Mouse (Mus musculus) heart, adult 2 months (tissue): ENCODE results near the gene Srcin1. TPM values are rescaled to one million over a fixed set of nuclear protein-coding genes. Genes with fewer than 3 reads are reported as not detected.

Source experiments
- DNase-seq, 2 experiments: peaks; one replicate each; pipeline ENCODE4 v3.0.0; 2021
- H3K27ac ChIP-seq: fragments of 200-600 bp; 2 replicates; pipeline ENCODE4 v1.8.1; 2022
- H3K27me3 ChIP-seq: fragments of 200-500 bp; 2 replicates; pipeline ENCODE4 v1.6.1; 2012; ENCODE audit warnings: mild to moderate bottlenecking, low read length, inconsistent platforms, mixed read lengths; ENCODE audit not compliant: control insufficient read depth, insufficient read depth
- H3K36me3 ChIP-seq: fragments of 200-500 bp; 2 replicates; pipeline ENCODE4 v1.6.1; 2012; ENCODE audit warnings: low read length, inconsistent platforms; ENCODE audit not compliant: control insufficient read depth, insufficient read depth
- H3K4me1 ChIP-seq: fragments of 200-500 bp; 2 replicates; pipeline ENCODE4 v1.6.1; 2011; ENCODE audit warnings: low read length; ENCODE audit not compliant: control insufficient read depth, insufficient read depth
- H3K4me3 ChIP-seq: fragments of 200-600 bp; 2 replicates; pipeline ENCODE4 v1.8.1; 2022
- H3K79me2 ChIP-seq: fragments of 200-500 bp; replicated peaks from 2 replicates; pipeline ENCODE4 v1.6.1; 2012; ENCODE audit warnings: mild to moderate bottlenecking, inconsistent platforms, low read length, moderate library complexity, mixed read lengths; ENCODE audit not compliant: control insufficient read depth, insufficient read depth
- H3K9ac ChIP-seq: fragments of 200-500 bp; 2 replicates; pipeline ENCODE4 v1.6.1; 2012; ENCODE audit warnings: low read depth, mild to moderate bottlenecking, control low read depth, inconsistent platforms, low read length, mixed read lengths
- CTCF ChIP-seq: fragments of 200-600 bp; IDR thresholded peaks from 2 replicates; pipeline ENCODE4 v1.8.1; 2022; ENCODE audit warnings: antibody characterized with exemption, mild to moderate bottlenecking, moderate library complexity
- EP300 ChIP-seq: fragments of 200-500 bp; IDR thresholded peaks from 2 replicates; pipeline ENCODE4 v1.6.1; 2011; ENCODE audit warnings: low read depth, low read length, control low read depth; ENCODE audit not compliant: insufficient read depth
- POLR2A ChIP-seq: fragments of 200-500 bp; IDR thresholded peaks from 2 replicates; pipeline ENCODE4 v1.6.1; 2011; ENCODE audit warnings: mild to moderate bottlenecking, low read depth, low read length, control low read depth; ENCODE audit not compliant: insufficient read depth
- WGBS: fragments of 180-500 bp; shearing (Covaris S2); methylation state at CpG from one replicate; pipeline ENCODE4 v1.1.7; 2018; 5-methylcytosine and 5-hydroxymethylcytosine counted together
- intact Hi-C: fragments of 180-260 bp; cut with DNase I; formaldehyde crosslinking; loops from one replicate; pipeline ENCODE4 v1.15.1; 2025
- polyA plus RNA-seq: library from polyadenylated mRNA; depleted of rRNA; stranded (reverse); fragments of >200 nt; gene quantifications from 2 replicates; pipeline ENCODE4 v1.2.3, GENCODE M21; 2012
- total RNA-seq, 2 experiments: library from RNA; stranded (reverse); gene quantifications; 2 replicates each; pipeline ENCODE4 v1.2.3; 2021

The Srcin1 gene
- total and polyA plus RNA-seq, 3 experiments = 0.13 to 0.36 (median 0.31) TPM

DNA sequence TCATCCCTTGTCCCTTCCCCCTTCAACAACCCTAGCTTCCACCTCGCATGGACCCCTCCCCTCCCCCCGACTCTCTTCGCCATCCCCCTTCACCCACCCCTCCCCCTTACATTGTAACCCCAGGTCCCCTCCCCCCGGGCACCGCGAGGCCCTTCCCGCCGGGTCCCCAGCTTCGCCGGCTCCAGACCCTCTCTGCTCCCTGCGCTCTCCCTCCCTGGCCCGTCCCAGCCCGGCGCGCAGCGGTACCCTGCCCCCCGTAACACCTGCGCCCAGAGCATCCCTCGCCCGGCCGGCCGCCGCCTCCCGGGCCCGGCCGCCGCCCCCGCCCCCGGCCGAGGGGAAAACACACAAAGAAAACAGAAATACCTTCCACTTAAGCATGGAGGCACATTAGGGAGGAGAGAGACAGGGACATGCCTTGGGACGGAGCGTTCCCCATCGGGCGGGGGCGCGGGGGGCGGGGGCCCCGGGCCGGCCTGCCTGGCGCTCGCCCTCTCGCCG, 1.4 kb downstream of the Srcin1 start:
- Histone ChIP-seq H3K4me3 (no peak overlapping the region), H3K4me1 (no peaks in the 10 kb centered on the region; the same call in 1 of the 2 replicates), H3K9ac (no peak overlapping the region; the same call in 1 of the 2 replicates), H3K27ac (no peak overlapping the region), H3K36me3 (no peaks in the 10 kb centered on the region), H3K79me2 (no peaks in the 10 kb centered on the region), H3K27me3 (peaks cover 11% of the 10 kb centered on the region)
- TF ChIP-seq POLR2A (no peak), EP300 (no peak), CTCF (no peak)
- no peak for DNase-seq
- intact Hi-C loops = loop anchor here (5.0 kb wide), 2 partner anchors 42 to 48 kb away; no protein-coding TSS in a partner anchor
- WGBS = 3% methylated on average over 32 of the region's 43 CpGs

DNA sequence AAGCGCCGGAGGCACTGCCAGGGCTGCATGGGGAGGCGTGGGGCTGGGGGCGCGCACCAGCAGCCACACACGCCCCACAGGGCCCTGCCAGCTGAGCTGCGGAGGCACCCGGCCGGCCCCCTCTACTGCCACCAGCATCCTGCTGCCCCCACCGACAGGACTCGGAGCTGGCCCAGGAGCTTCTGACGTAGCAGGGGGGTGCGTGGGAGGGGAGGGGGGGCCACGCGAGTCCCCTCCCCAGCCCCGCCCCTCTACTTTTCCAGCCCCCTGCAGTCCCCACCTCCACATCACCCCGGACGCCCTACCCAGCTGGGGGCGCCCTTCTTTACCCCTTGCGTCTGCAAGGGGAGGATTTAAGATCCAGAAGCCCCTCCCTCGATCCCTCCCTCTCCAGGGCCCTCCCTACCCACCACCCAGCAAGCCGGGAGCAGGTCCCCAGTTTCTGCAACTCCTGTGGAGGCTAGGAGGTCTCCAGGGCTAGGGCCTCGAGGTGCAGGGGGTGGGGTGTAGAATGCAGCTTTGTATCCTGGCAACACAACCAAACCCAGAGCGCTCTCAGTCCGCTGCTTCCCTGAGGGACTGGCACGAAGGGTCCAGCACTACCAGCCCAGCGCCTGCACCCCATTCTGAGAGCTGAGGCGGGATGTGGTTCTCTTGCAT, 2.0 kb downstream of the Srcin1 start:
- H3K9ac ChIP-seq = no peak overlapping the region
- no peak for DNase-seq
- peaks cover 12% of the 10 kb centered on the region for H3K27me3 ChIP-seq
- H3K79me2 ChIP-seq = no peaks in the 10 kb centered on the region
- intact Hi-C loops = loop anchor here (5.0 kb wide), 1 partner anchor 42 kb away; no protein-coding TSS in a partner anchor
- H3K36me3 ChIP-seq = no peaks in the 10 kb centered on the region
- no peak overlapping the region for H3K4me3 ChIP-seq
- H3K4me1 ChIP-seq = no peaks in the 10 kb centered on the region; the same call in 1 of the 2 replicates
- 3% methylated on average over 21 of the region's 28 CpGs for WGBS
- TF ChIP-seq EP300 (no peak), POLR2A (no peak)
- no peak overlapping the region for H3K27ac ChIP-seq

DNA sequence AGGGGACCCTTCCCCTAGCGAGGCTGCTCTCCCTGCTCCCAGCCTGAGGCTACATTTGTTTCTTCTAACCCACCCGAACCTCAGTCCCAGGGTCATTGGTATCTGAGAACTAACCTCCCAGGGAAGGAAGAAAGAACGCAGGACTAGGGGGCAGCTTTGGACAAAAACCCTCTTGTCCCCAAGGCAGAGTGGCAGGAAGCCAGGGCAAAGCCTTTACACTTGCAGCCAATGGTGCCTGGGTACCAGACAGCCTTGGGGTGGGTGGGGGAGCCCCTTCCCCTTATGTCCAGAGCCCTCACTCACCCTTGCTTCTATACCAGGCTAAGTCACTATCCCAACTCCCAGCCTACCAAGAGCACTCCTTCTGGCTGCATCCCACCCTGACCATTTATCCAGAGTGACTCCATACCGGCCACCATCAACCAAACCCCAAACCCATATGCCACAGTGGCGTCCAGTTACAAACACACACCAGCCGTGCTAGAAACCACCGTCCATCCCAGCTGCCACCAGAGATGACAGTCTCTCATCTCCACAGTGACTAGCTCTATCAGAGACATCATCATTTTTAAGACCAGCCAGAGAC, 3.0 kb downstream of the Srcin1 start:
- 33% methylated on average over 7 of the region's 7 CpGs for WGBS
- intact Hi-C loops = loop anchor here (5.0 kb wide), 1 partner anchor 41 kb away; no protein-coding TSS in a partner anchor
- TF ChIP-seq POLR2A = no peak

DNA sequence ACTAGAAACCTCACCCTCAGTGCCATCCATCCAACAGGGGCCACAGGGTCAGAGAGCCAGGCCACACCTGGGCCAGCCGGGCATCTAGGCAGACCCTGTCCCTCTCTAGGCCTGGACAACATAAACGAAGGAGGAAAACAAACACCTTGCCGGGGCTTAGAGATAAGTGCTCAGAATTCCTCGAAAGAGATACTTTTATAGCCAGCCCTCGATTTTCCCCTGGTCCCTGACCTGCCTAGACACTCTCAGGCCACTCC, 4.0 kb downstream of the Srcin1 start:
- H3K27ac ChIP-seq = no peak overlapping the region
- no peaks in the 10 kb centered on the region for H3K36me3 ChIP-seq
- 24% methylated on average over 5 of the region's 5 CpGs for WGBS
- no peaks in the 10 kb centered on the region; the same call in 1 of the 2 replicates for H3K4me1 ChIP-seq
- no peak overlapping the region for H3K9ac ChIP-seq
- TF ChIP-seq CTCF (no peak), EP300 (no peak), POLR2A (no peak)
- H3K4me3 ChIP-seq = no peak overlapping the region
- peaks cover 14% of the 10 kb centered on the region for H3K27me3 ChIP-seq
- H3K79me2 ChIP-seq = no peaks in the 10 kb centered on the region
- DNase-seq = no peak
- intact Hi-C loops = loop anchor here (5.0 kb wide), 1 partner anchor 40 kb away; no protein-coding TSS in a partner anchor

More for the DNA sequence above, 3.0 kb downstream of the Srcin1 start:
- peaks cover 12% of the 10 kb centered on the region for H3K27me3 ChIP-seq
- no peak overlapping the region for H3K27ac ChIP-seq
- H3K4me3 ChIP-seq = no peak overlapping the region
- no peaks in the 10 kb centered on the region; the same call in 1 of the 2 replicates for H3K4me1 ChIP-seq
- H3K36me3 ChIP-seq = no peaks in the 10 kb centered on the region
- DNase-seq = no peak
- H3K79me2 ChIP-seq = no peaks in the 10 kb centered on the region
- no peak overlapping the region for H3K9ac ChIP-seq

DNA sequence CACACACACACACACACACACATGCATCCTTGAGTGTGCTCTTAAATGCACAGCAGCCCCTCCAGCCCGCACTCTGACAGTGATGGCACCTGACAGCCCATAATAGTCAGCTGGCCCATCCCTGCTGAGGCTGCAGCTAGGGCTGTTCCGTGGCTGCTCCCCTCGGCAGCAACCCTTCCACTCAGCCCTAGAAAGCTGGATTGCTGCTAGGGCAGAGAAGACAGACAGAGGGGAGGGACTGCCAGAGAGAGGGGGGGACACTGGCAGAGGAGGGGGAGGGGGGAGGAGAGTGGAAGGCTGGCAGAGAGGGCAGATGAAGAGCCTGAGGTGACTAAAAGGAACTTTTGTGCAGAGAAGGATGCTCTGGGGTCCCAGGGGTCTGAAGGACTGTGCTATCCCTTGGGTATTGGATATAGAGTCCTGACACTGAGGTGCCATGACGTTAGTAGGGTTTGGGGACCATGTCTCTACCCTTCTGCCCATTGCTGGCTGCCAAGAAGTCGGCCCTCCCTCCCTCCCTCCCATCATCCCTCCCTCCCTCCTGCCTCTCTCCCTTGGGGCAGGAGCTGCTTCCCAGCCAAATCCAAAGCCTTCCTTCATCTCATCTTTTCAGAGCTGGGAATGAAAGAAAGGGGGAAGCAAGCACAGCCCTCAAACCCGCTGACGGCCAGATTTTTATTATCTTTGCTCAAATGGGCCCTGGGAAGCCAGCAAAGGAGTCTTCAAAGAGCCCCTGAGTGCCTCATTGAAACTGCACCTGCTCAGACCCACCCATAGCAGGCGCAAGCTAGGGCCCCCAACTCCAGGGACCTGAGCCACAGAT, 4.5 kb downstream of the Srcin1 start:
- H3K27me3 ChIP-seq = peaks cover 16% of the 10 kb centered on the region
- intact Hi-C loops = loop anchor here (5.0 kb wide), 1 partner anchor 39 kb away; no protein-coding TSS in a partner anchor
- no peak overlapping the region for H3K27ac ChIP-seq
- H3K9ac ChIP-seq = no peak overlapping the region
- DNase-seq = no peak
- H3K4me1 ChIP-seq = no peaks in the 10 kb centered on the region; the same call in 1 of the 2 replicates
- no peaks in the 10 kb centered on the region for H3K36me3 ChIP-seq
- WGBS = 21% methylated on average over 8 of the region's 8 CpGs
- no peak overlapping the region for H3K4me3 ChIP-seq
- TF ChIP-seq EP300 (no peak), POLR2A (no peak), CTCF (no peak)
- no peaks in the 10 kb centered on the region for H3K79me2 ChIP-seq
